Mouse (Mus musculus): ENCODE measurements at regions not wholly inside any gene's neighbourhood (a gene's known extent, or its start where the extent isn't known, plus 50 kb on each side); places are given as distances from the start of the nearest gene placed in this dataset.

DNA sequence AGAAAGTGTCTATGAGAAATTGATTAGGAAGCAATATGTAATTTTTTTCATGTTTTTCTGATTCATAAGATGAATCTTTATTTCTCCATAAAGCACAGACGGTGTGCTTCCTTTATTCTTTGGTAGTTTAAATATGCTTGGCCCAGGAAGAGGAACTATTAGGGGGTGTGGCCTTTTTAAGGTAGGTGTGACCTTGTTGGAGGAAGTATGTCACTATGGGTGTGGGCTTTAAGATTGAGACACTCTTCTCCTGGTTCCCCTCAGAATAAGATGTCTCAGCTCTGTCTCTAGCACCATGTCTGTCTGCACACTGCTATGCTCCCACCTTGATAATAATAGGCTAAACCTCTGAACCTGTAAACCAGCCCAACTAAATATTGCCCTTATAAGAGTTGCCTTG lies 54.8 kb upstream of the Ccdc88a start:
- DNase-seq (ENCODE audit: low read depth): peak; percentile 15

- peak; percentile 28 for DNase-seq (ENCODE audit: low read depth)
Observed at GRCm38 (mm10) chr11:29310584-29310983, 62.9 kb upstream of the Ccdc88a start.

DNA sequence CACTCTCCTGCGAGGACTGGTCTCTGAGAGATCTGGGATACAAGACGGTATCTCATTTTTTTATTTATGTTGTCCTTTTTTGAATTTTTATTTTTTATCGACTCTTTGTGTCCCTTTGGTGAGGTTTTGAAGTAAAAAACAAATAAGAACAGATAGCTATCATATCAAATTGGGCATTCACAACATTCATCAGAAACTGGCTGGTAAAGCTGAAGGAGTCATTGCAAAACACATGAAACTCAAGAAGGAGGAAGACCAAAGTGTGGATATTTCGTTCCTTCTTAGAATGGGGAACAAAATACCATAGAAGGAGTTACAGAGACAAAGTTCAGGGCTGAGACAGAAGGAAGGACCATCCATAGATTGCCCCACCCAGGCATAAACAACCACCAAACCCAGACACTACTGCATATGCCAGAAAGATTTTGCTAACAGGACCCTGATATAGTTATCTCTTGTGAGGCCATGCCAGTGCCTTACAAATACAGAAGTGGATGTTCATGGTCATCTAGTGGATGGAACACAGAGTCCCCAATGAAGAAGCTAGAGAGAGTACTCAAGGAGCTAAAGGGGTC lies 60.9 kb upstream of the Cfap36 start:
- no peak for DNase-seq (ENCODE audit: low read depth)

GRCm38 (mm10) chr11:29300517-29300916 lies 53.3 kb upstream of the Cfap36 start:
- no peak for DNase-seq (ENCODE audit: low read depth)
